Mouse (Mus musculus) CH12.LX (cell line): ENCODE results near the gene Cebpb. TPM values are rescaled to one million over a fixed set of nuclear protein-coding genes. Genes with fewer than 3 reads are reported as not detected.

Experiments
- DNase-seq: peaks from one replicate; pipeline ENCODE4 v3.0.0-alpha.2; 2013; ENCODE audit errors: extremely low read depth
- H3K27ac ChIP-seq: 2 replicates; pipeline ENCODE4 v1.5.1; 2012; ENCODE audit warnings: low read depth, mild to moderate bottlenecking, control low read depth, moderate library complexity; ENCODE audit not compliant: insufficient read depth
- H3K27me3 ChIP-seq: replicated peaks from 2 replicates; pipeline ENCODE3; 2012; ENCODE audit warnings: inconsistent platforms
- H3K36me3 ChIP-seq, 2 experiments: replicated peaks in 1 of 2; 2 replicates each; pipeline versions ENCODE3 to v1.6.1; 2012; ENCODE audit warnings: inconsistent platforms in 1 of 2, low read length in 1 of 2, mild to moderate bottlenecking in 1 of 2, mixed read lengths in 1 of 2, moderate library complexity in 1 of 2; ENCODE audit not compliant: control insufficient read depth in 1 of 2, insufficient read depth in 1 of 2
- H3K4me1 ChIP-seq, 2 experiments: 2 replicates each; pipeline ENCODE4 v1.6.1; 2012; ENCODE audit warnings: inconsistent platforms in 1 of 2, moderate library complexity in 1 of 2; ENCODE audit not compliant: insufficient read depth in 2 of 2, control insufficient read depth in 1 of 2
- H3K4me2 ChIP-seq: 2 replicates; pipeline ENCODE4 v1.6.1; 2012; ENCODE audit warnings: low read depth, mild to moderate bottlenecking, control low read depth; ENCODE audit not compliant: poor library complexity, insufficient read depth, severe bottlenecking
- H3K4me3 ChIP-seq, 3 experiments: fragments of 150-350 bp in 1 of 3; sonication (generic) in 1 of 3; replicated peaks in 1 of 3; 2 replicates each; pipeline versions ENCODE3 to v1.5.1; 2011 to 2012; ENCODE audit warnings: low read depth in 2 of 3, low read length in 2 of 3, mild to moderate bottlenecking in 2 of 3, moderate library complexity in 2 of 3, control low read depth in 1 of 3, improper control_type of control experiment in 1 of 3, inconsistent platforms in 1 of 3, mixed read lengths in 1 of 3; ENCODE audit not compliant: poor library complexity in 1 of 3
- H3K79me2 ChIP-seq: replicated peaks from 2 replicates; pipeline ENCODE4 v1.6.1; 2012; ENCODE audit warnings: mild to moderate bottlenecking, moderate library complexity; ENCODE audit not compliant: control insufficient read depth, poor library complexity, insufficient read depth, severe bottlenecking; ENCODE audit errors: extremely low read depth
- H3K9ac ChIP-seq: 2 replicates; pipeline ENCODE4 v1.6.1; 2012; ENCODE audit warnings: low read depth, mild to moderate bottlenecking, control low read depth, moderate library complexity; ENCODE audit not compliant: insufficient read depth
- H3K9me3 ChIP-seq: replicated peaks from 2 replicates; pipeline ENCODE3; 2012; ENCODE audit warnings: low read length, inconsistent platforms, mixed read lengths
- CTCF ChIP-seq, 2 experiments: IDR thresholded peaks in 1 of 2; conservative IDR thresholded peaks in 1 of 2; 2 replicates each; pipeline ENCODE4 v1.5.1; 2011 to 2012; ENCODE audit warnings: low read depth in 2 of 2, low read length in 2 of 2, improper control_type of control experiment in 1 of 2, inconsistent platforms in 1 of 2, mild to moderate bottlenecking in 1 of 2, moderate library complexity in 1 of 2
- E2F4 ChIP-seq: IDR thresholded peaks from 2 replicates; pipeline ENCODE4 v1.6.1; 2011; ENCODE audit warnings: low read depth, low read length, improper control_type of control experiment; ENCODE audit not compliant: insufficient replicate concordance
- ELF1 ChIP-seq: IDR thresholded peaks from 2 replicates; pipeline ENCODE4 v1.6.1; 2014; ENCODE audit warnings: low read depth, mild to moderate bottlenecking, inconsistent platforms, low read length, improper control_type of control experiment
- GABPA ChIP-seq: IDR thresholded peaks from 2 replicates; pipeline ENCODE4 v1.6.1; 2012; ENCODE audit warnings: low read depth, low read length, improper control_type of control experiment, inconsistent platforms; ENCODE audit not compliant: insufficient replicate concordance
- HCFC1 ChIP-seq: IDR thresholded peaks from 2 replicates; pipeline ENCODE4 v1.6.1; 2012; ENCODE audit warnings: low read depth, mild to moderate bottlenecking, inconsistent platforms, low read length, improper control_type of control experiment
- JUN ChIP-seq: IDR thresholded peaks from 2 replicates; pipeline ENCODE4 v1.6.1; 2011; ENCODE audit warnings: low read depth, mild to moderate bottlenecking, low read length, improper control_type of control experiment, moderate library complexity; ENCODE audit not compliant: insufficient read depth
- JUND ChIP-seq: conservative IDR thresholded peaks from 2 replicates; pipeline ENCODE4 v1.6.1; 2011; ENCODE audit warnings: low read depth, low read length, improper control_type of control experiment
- KAT2A ChIP-seq: IDR thresholded peaks from 2 replicates; pipeline ENCODE4 v1.6.1; 2012; ENCODE audit warnings: low read length, improper control_type of control experiment, inconsistent platforms; ENCODE audit not compliant: insufficient replicate concordance
- MAZ ChIP-seq: IDR thresholded peaks from 2 replicates; pipeline ENCODE4 v1.6.1; 2012; ENCODE audit warnings: low read depth, mild to moderate bottlenecking, inconsistent platforms, low read length, improper control_type of control experiment, moderate library complexity
- MXI1 ChIP-seq: IDR thresholded peaks from 2 replicates; pipeline ENCODE4 v1.6.1; 2011; ENCODE audit warnings: mild to moderate bottlenecking, low read depth, low read length, improper control_type of control experiment
- MYC ChIP-seq: IDR thresholded peaks from 2 replicates; pipeline ENCODE4 v1.6.1; 2011; ENCODE audit warnings: low read depth, mild to moderate bottlenecking, improper control_type of control experiment, low read length
- NELFE ChIP-seq: IDR thresholded peaks from 2 replicates; pipeline ENCODE4 v1.6.1; 2011; ENCODE audit warnings: low read depth, low read length, improper control_type of control experiment
- NRF1 ChIP-seq: IDR thresholded peaks from 2 replicates; pipeline ENCODE4 v1.6.1; 2014; ENCODE audit warnings: low read depth, mild to moderate bottlenecking, inconsistent platforms, low read length, improper control_type of control experiment, moderate library complexity
- POLR2AphosphoS2 ChIP-seq: IDR thresholded peaks from 2 replicates; pipeline ENCODE4 v1.6.1; 2011; ENCODE audit warnings: low read depth, low read length, improper control_type of control experiment
- SIN3A ChIP-seq: IDR thresholded peaks from 2 replicates; pipeline ENCODE4 v1.6.1; 2012; ENCODE audit warnings: low read length, improper control_type of control experiment, inconsistent platforms
- TBP ChIP-seq: conservative IDR thresholded peaks from 2 replicates; pipeline ENCODE4 v1.6.1; 2011; ENCODE audit warnings: low read depth, low read length, improper control_type of control experiment
- UBTF ChIP-seq: IDR thresholded peaks from 2 replicates; pipeline ENCODE4 v1.6.1; 2012; ENCODE audit warnings: low read depth, mild to moderate bottlenecking, inconsistent platforms, low read length, improper control_type of control experiment, moderate library complexity
- ZC3H11A ChIP-seq: IDR thresholded peaks from 2 replicates; pipeline ENCODE4 v1.6.1; 2012; ENCODE audit warnings: low read depth, mild to moderate bottlenecking, inconsistent platforms, low read length, improper control_type of control experiment
- ZMIZ1 ChIP-seq: IDR thresholded peaks from 2 replicates; pipeline ENCODE4 v1.6.1; 2012; ENCODE audit warnings: low read depth, mild to moderate bottlenecking, inconsistent platforms, low read length, improper control_type of control experiment
- dilution Hi-C: fragments of 300-500 bp; cut with MboI; formaldehyde crosslinking; loops from 2 replicates; pipeline ENCODE4 v1.14.3; 2020; ENCODE audit warnings: low sequenced_read_pairs; ENCODE audit not compliant: extremely low pct_unique_long_range_greater_than_20kb, extremely low pct_ligation_motif_present
- in situ Hi-C: fragments of 300-500 bp; cut with MboI; formaldehyde crosslinking; loops from 3 replicates; pipeline ENCODE4 v1.14.3; 2019; ENCODE audit warnings: low sequenced_read_pairs, low pct_ligation_motif_present, low pct_unique_long_range_greater_than_20kb, mixed read lengths
- polyA plus RNA-seq: library from polyadenylated mRNA; unstranded; fragments of >175 nt; gene quantifications from 2 replicates; pipeline ENCODE4 v1.2.1, GENCODE M21; 2012; ENCODE audit warnings: low read depth; ENCODE audit not compliant: insufficient read length
- total RNA-seq, 2 experiments: library from RNA; depleted of rRNA; stranded (reverse); fragments of 300-350 nt in 1 of 2; fragments of >200 nt in 1 of 2; gene quantifications; 2 replicates each; pipeline ENCODE4 v1.2.3; 2012 to 2014

The Cebpb gene
- total and polyA plus RNA-seq, 3 experiments, result 0.19 to 6.2 (median 0.24) TPM

- no peaks in the 10 kb centered on the region for H3K79me2 ChIP-seq
- DNase-seq, result no peak
- H3K9me3 ChIP-seq, result peaks cover 7% of the 10 kb centered on the region
- no peaks in the 10 kb centered on the region for H3K4me1 ChIP-seq
- in situ Hi-C loops (no loop called here), dilution Hi-C loops (no loop called here)
- no peaks in the 10 kb centered on the region for H3K36me3 ChIP-seq
- H3K4me3 ChIP-seq, result no peak overlapping the region
- no peak overlapping the region for H3K27ac ChIP-seq
- H3K9ac ChIP-seq, result no peak overlapping the region
- no peak overlapping the region for H3K4me2 ChIP-seq
- peaks cover 88% of the 10 kb centered on the region for H3K27me3 ChIP-seq
- TF ChIP-seq JUND (no peak), CTCF (conservative IDR thresholded peaks at IDR 0.05 in 1 of 2, IDR thresholded peaks at IDR 0.05 in 1 of 2; ENCODE audit: low read depth in 2 of 2, low read length in 2 of 2) (peak; percentile 45 to 48; a peak in 3 of 4 replicates)
- TF ChIP-seq, all 38 proteins: peak for 1
Observed at GRCm38 (mm10) chr2:167712872-167713821, 24.4 kb downstream of the Cebpb start.

GRCm38 (mm10) chr2:167714298-167714697, 25.6 kb downstream of the Cebpb start:
- H3K36me3 ChIP-seq, result no peaks in the 10 kb centered on the region
- no peak overlapping the region for H3K4me2 ChIP-seq
- no peak for TF ChIP-seq NELFE
- TF ChIP-seq MAZ, result no peak
- TF ChIP-seq KAT2A, result no peak
- TF ChIP-seq NRF1, result no peak
- no peak for TF ChIP-seq ZMIZ1
- no peak for TF ChIP-seq JUND
- TF ChIP-seq GABPA, result no peak
- in situ Hi-C loops (no loop called here), dilution Hi-C loops (no loop called here)
- no peak for DNase-seq
- no peaks in the 10 kb centered on the region for H3K79me2 ChIP-seq
- H3K9ac ChIP-seq, result no peak overlapping the region
- H3K4me1 ChIP-seq, result no peaks in the 10 kb centered on the region
- no peak overlapping the region for H3K4me3 ChIP-seq
- H3K9me3 ChIP-seq, result peaks cover 7% of the 10 kb centered on the region
- no peak overlapping the region for H3K27ac ChIP-seq
- H3K27me3 ChIP-seq, result peaks cover 85% of the 10 kb centered on the region

GRCm38 (mm10) chr2:167715008-167715407, 26.3 kb downstream of the Cebpb start:
- Histone ChIP-seq H3K9me3 (peaks cover 7% of the 10 kb centered on the region), H3K79me2 (no peaks in the 10 kb centered on the region), H3K9ac (no peak overlapping the region), H3K4me2 (no peak overlapping the region), H3K4me1 (no peaks in the 10 kb centered on the region), H3K4me3 (no peak overlapping the region), H3K36me3 (no peaks in the 10 kb centered on the region), H3K27ac (no peak overlapping the region), H3K27me3 (peaks cover 86% of the 10 kb centered on the region)
- in situ Hi-C loops, result no loop called here
- dilution Hi-C loops, result no loop called here
- no peak for DNase-seq
- TF ChIP-seq NRF1, result no peak
- no peak for TF ChIP-seq NELFE
- no peak for TF ChIP-seq UBTF
- no peak for TF ChIP-seq ZC3H11A
- no peak for TF ChIP-seq TBP
- TF ChIP-seq GABPA, result no peak
- TF ChIP-seq E2F4, result no peak
- TF ChIP-seq MAZ, result no peak
- TF ChIP-seq ELF1, result no peak
- TF ChIP-seq SIN3A, result no peak
- TF ChIP-seq HCFC1, result no peak
- no peak for TF ChIP-seq ZMIZ1
- TF ChIP-seq POLR2AphosphoS2, result no peak
- TF ChIP-seq MYC, result no peak
- no peak for TF ChIP-seq JUN
- no peak for TF ChIP-seq MXI1
